Mouse (Mus musculus): ENCODE measurements around the gene Neurog2. TPM values are rescaled to one million over a fixed set of nuclear protein-coding genes. Genes with fewer than 3 reads are reported as not detected.

The Neurog2 gene
- polyA plus RNA-seq (2015; fragmentation: Nextera tagmentation; extraction: Ambion mirVana) = 122 and 153 TPM in 2 replicates

DNA sequence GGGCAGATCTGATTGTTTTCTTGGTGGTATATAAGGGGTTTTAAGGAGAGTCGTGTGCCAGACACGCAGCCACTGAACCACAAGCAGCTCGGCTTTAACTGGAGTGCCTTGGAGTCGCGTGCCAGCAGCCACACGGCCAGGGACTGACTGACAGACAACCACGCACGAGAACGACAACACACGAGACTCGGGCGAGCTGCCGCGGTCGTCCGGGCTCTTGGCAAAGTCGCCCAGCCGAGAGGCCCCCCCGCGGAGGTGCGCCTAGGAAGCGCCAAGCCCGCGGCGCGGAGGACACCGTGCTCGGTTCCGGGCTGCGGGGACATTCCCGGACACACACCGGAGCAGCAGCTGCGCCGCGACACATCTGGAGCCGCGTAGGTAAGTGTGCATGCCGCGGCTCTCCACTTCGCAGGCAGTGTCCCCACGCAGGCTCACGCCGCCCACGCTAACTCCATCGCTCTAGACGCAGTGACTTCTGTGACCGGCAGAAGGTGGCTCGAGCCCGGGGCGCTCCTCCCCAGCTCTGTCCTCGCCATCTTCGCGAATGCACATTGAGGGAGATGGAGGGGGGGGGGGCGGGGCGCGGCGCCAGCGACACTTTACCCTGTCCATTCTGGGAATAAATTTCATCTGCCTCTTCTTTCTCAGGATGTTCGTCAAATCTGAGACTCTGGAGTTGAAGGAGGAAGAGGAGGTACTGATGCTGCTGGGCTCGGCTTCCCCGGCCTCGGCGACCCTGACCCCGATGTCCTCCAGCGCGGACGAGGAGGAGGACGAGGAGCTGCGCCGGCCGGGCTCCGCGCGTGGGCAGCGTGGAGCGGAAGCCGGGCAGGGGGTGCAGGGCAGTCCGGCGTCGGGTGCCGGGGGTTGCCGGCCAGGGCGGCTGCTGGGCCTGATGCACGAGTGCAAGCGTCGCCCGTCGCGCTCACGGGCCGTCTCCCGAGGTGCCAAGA, at the start of gene Neurog2:
TSS of gene Neurog2 (plus strand) at position 56 of the 953 bp plus-strand sequence.
- Histone ChIP-seq H3K9me3 (replicated peaks) (no peaks in the 10 kb centered on the region), H3K9ac (peak within 1 kb of the TSS; percentile 92), H3K4me1 (peaks cover 50% of the 10 kb centered on the region), H3K27ac (peak within 1 kb of the TSS; percentile 98), H3K4me3 (peak within 1 kb of the TSS; percentile 52), H3K4me2 (peak within 1 kb of the TSS; percentile 65), H3K36me3 (ENCODE audit: poor library complexity, severe bottlenecking) (0 out of 2 replicates have a peak, but pooled peaks cover 4% of the 10 kb centered on the region), H3K27me3 (peaks cover 83% of the 10 kb centered on the region)
- peak; percentile 65 for ATAC-seq
- WGBS = under 1% methylated on average over 89 of the region's 92 CpGs

DNA sequence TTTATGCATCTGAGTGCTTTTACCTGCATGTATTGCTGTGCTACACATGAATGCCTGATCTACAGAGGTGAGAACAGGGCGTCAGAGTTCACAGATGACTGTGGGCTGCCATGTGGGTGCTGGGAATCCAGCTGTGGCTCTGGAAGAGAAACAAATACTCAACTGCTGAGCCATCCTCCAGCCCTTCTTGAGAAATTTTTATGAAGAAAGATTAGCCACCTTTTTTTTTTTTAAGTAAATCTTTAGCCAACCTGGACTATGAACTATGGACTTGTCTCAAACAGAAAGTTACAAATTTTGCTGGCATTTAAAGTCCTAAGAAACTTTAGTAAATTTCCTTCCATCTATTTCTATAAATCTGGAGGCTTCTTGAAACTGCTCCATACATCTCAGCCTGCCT, 35.8 kb upstream of the Neurog2 start:
- Histone ChIP-seq H3K9ac (no peak overlapping the region), H3K9me3 (replicated peaks) (no peaks in the 10 kb centered on the region), H3K4me3 (no peak overlapping the region), H3K36me3 (ENCODE audit: poor library complexity, severe bottlenecking) (peaks cover 31% of the 10 kb centered on the region), H3K27ac (no peak overlapping the region), H3K4me2 (no peak overlapping the region), H3K4me1 (no peaks in the 10 kb centered on the region), H3K27me3 (no peaks in the 10 kb centered on the region)
- no peak for ATAC-seq
- 83% methylated on average over 1 of the region's 1 CpGs for WGBS

DNA sequence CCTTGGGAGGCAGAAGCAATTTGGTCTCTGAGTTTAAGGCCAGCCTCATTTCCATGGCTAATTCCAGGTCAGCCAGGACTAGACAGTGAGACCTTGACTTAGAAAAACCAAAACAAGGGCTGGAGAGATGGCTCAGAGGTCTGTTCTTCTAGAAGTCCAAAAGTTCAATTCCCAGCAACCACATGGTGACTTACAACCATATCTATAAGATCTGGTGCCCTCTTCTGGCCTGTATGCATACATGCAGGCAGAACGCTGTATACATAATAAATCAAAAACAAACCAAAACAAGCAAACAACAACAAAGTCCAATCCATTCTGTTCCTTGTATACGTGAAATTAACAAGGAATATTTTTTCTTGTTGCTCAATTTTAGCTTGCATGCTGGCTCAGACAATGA, 24.8 kb upstream of the Neurog2 start:
- H3K9ac ChIP-seq = no peak overlapping the region
- no peak overlapping the region for H3K27ac ChIP-seq
- peaks cover 53% of the 10 kb centered on the region for H3K36me3 ChIP-seq (ENCODE audit: poor library complexity, severe bottlenecking)
- H3K9me3 ChIP-seq (replicated peaks) = no peaks in the 10 kb centered on the region
- no peaks in the 10 kb centered on the region for H3K27me3 ChIP-seq
- WGBS = 92% methylated on average over 2 of the region's 2 CpGs
- no peak overlapping the region for H3K4me2 ChIP-seq
- no peaks in the 10 kb centered on the region for H3K4me1 ChIP-seq
- no peak for ATAC-seq
- no peak overlapping the region for H3K4me3 ChIP-seq

DNA sequence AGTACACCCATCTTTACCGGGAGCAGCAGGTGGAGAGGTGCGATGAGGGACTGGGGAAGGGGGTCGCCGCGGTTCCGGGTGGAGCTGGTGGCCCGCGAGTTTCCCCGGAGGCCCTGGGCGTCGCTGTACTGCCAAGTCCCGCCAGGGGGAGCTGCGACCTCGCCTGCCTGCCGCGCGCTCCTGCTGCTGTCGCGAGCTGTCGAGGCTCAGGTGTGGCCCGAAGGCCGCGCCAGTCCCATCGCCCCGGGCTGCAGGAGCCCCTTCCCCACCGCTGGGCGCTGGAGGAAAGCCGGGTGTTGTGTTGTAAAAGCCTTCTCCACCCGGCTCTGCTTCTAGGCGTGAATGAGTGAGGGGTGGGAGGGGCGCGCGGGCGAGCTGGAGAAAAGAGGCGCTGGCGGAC, 7.6 kb upstream of the Neurog2 start:
- WGBS = 0% methylated on average over 36 of the region's 36 CpGs
- peaks cover 43% of the 10 kb centered on the region for H3K4me1 ChIP-seq
- no peaks in the 10 kb centered on the region for H3K9me3 ChIP-seq (replicated peaks)
- peak; percentile 93 for ATAC-seq
- H3K4me2 ChIP-seq = peak overlapping the region; percentile 59
- H3K27me3 ChIP-seq = peaks cover 59% of the 10 kb centered on the region
- H3K9ac ChIP-seq = peak overlapping the region; percentile 45; the same call in 1 of the 2 replicates
- peak overlapping the region; percentile 34 for H3K4me3 ChIP-seq
- peak overlapping the region; percentile 73 for H3K27ac ChIP-seq
- no peaks in the 10 kb centered on the region for H3K36me3 ChIP-seq (ENCODE audit: poor library complexity, severe bottlenecking)

DNA sequence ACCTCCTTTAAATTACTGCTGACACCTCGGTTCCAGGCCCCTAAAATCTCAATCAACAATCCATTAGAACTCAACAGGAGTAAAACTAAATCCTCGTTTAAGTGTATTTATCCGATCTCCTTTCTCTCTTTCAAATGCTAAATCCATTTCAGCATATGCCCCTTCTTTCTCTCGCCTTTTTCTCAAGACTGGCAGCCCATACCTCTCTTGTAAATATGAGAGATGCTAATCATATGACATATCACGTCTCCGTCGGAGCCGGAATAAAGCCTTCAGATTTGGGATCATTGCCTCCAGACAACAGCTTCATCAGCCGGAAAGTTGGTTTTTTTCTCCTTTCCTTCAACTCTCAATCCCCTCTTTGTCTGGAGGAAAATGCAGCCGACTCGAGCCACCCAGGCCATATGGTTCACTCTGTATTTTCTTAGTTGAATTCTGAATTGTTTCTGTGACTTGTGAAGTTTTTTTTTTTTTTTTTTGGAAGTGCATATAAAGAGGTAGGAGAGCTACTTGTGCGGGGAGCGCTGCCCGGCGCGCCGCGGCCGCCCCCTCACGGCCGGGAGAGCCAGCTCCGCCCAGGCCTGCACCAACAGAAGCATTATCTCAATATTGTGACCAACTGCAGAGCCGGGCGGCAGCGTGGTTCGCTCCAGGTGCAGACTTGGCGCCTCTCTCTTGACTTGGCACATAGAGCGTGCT, 7.1 kb upstream of the Neurog2 start:
- WGBS = 0% methylated on average over 28 of the region's 28 CpGs
- Histone ChIP-seq H3K4me2 (peak overlapping the region; percentile 59), H3K36me3 (ENCODE audit: poor library complexity, severe bottlenecking) (no peaks in the 10 kb centered on the region), H3K27ac (peak overlapping the region; percentile 73), H3K4me3 (peak overlapping the region; percentile 34), H3K9me3 (replicated peaks) (no peaks in the 10 kb centered on the region), H3K4me1 (peaks cover 47% of the 10 kb centered on the region), H3K27me3 (peaks cover 64% of the 10 kb centered on the region), H3K9ac (peak overlapping the region; percentile 45; the same call in 1 of the 2 replicates)
- ATAC-seq = peak; percentile 71

DNA sequence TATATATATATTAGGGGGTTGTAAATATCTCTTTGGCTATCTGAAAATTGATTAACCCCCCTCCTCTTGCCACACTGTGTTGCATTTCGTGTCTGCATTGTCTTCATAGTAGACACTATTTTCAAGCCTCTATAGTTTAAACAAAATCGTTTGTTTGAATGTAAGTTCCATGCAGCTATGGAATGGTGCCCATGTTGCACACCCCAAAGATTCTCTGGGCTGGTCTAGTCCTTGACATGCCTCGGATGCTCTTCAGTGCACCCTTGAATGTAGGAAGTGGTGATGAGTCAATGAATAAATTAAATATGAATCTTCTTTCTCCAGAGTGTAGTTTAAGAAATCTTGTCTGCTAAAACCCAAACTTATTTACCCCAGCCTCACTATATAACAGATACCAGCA, 6.4 kb upstream of the Neurog2 start:
- Histone ChIP-seq H3K4me1 (peaks cover 54% of the 10 kb centered on the region), H3K27me3 (peaks cover 69% of the 10 kb centered on the region)
- WGBS = 3% methylated on average over 3 of the region's 3 CpGs

DNA sequence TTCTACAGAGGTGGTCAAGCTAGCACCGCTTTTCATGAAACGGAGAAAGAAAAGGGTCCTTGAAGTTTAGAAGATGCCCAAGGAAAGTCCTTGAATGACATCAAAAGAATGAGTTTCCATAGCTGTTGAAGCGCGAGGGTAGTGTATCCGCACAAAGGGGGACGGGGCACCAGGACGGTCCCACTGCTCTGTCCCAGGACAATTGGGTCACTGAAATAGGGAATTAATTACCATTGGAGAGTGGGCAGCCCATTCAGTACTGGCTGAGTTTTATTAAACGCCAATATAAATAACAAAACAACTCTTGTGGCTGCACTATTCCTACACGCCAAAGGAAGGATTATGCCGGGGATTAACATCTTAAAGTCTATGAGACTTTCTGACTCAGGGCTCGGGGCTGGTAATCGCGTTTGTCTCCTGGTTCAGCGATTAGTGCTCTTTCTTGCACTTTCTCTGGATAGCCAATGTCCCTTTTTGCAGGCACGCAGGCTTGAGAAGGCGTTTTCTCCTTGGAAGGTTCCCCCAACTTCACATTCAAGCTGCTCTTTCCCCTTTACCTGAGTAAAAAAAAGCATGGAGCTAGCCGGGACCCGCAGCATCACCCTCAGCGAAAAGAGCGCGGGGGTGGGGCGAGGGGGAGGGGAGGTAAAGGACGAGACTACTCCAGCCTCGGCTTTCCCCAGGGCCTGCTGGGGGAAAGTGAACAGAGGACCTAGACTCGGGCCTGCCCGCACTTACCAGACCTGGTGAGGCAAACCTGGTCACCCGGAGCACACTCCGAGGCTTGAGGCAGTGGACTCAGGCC, 5.6 kb upstream of the Neurog2 start:
- Histone ChIP-seq H3K4me3 (peak overlapping the region; percentile 20), H3K9ac (peak overlapping the region; percentile 62), H3K27ac (peak overlapping the region; percentile 73), H3K4me2 (peak overlapping the region; percentile 53), H3K27me3 (peaks cover 75% of the 10 kb centered on the region), H3K9me3 (replicated peaks) (no peaks in the 10 kb centered on the region), H3K4me1 (peaks cover 62% of the 10 kb centered on the region), H3K36me3 (ENCODE audit: poor library complexity, severe bottlenecking) (no peaks in the 10 kb centered on the region)
- 0% methylated on average over 28 of the region's 28 CpGs for WGBS
- ATAC-seq = no peak

More for the DNA sequence above, 6.4 kb upstream of the Neurog2 start:
- no peaks in the 10 kb centered on the region for H3K36me3 ChIP-seq (ENCODE audit: poor library complexity, severe bottlenecking)
- peak overlapping the region; percentile 73 for H3K27ac ChIP-seq
- H3K4me2 ChIP-seq = peak overlapping the region; percentile 53
- no peak overlapping the region for H3K4me3 ChIP-seq
- no peak overlapping the region for H3K9ac ChIP-seq
- no peak for ATAC-seq
- H3K9me3 ChIP-seq (replicated peaks) = no peaks in the 10 kb centered on the region

DNA sequence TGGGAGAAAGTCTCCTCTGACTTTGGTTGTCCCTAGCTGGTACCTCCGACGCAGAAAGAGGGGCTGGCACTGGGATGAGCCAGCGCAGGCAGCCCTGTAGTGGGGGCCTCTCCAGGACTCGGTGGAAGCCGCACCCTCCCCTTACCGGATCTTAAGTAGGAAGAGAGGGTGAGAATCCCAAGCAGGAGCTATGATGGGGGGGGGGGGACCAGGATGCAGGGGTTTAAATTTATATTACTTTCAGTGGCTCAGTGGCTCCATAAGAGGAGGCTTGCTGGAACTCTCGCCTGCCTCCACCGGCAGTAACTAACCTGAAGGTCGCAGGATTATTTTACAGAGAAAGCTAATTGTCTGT, 5.0 kb upstream of the Neurog2 start:
- 6% methylated on average over 9 of the region's 9 CpGs for WGBS
- Histone ChIP-seq H3K4me3 (peak overlapping the region; percentile 20), H3K27ac (peak overlapping the region; percentile 73), H3K4me1 (peaks cover 65% of the 10 kb centered on the region), H3K4me2 (peak overlapping the region; percentile 53), H3K36me3 (ENCODE audit: poor library complexity, severe bottlenecking) (no peaks in the 10 kb centered on the region), H3K9ac (peak overlapping the region; percentile 62), H3K27me3 (peaks cover 75% of the 10 kb centered on the region), H3K9me3 (replicated peaks) (no peaks in the 10 kb centered on the region)
- no peak for ATAC-seq

DNA sequence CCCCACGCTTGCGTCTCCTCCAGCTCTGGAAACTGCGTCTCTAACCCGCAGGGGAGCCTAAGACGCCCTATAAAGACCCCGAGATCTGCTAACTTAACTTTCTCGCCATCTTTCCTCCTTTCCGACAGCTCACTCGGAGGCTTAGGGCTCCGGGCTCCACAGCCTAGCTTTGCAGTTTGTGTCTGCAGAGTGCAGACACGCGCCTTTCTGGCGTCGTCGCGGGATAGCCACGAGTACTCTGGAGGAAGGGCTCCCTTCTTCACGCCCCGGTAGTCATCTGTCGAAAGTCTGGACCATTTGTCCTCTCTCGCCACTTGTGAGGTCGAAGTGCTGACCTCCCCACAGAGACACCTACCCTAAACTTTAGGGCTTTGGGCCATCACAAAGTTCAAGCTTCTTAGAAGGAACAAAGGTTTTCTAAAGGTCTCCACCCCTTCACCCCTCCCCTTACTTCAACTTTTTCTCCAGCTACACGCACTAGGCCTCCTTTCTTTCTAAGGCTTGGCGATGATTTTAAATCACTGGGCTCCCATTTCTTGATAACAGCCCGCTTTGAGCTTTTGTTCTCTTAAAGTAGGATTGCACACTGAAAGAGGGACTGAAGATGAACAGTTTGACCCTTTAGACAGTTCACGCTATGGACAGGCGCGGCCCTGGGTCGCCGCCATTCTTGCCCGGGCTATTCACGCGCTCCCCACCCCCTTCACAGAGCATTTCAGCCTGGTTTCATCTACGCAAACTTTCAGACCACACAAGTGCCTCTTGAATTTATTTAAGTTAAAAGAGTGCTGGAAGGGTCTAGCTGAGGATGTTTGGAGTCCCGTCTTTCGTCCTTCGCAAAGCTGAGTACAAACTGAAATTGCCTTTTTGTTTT, 4.4 kb upstream of the Neurog2 start:
- H3K27ac ChIP-seq = peak overlapping the region; percentile 73
- H3K9me3 ChIP-seq (replicated peaks) = no peaks in the 10 kb centered on the region
- H3K36me3 ChIP-seq (ENCODE audit: poor library complexity, severe bottlenecking) = no peaks in the 10 kb centered on the region
- H3K9ac ChIP-seq = peak overlapping the region; percentile 62
- ATAC-seq = no peak
- peaks cover 65% of the 10 kb centered on the region for H3K4me1 ChIP-seq
- WGBS = 5% methylated on average over 37 of the region's 37 CpGs
- peak overlapping the region; percentile 53 for H3K4me2 ChIP-seq
- peaks cover 77% of the 10 kb centered on the region for H3K27me3 ChIP-seq
- H3K4me3 ChIP-seq = peak overlapping the region; percentile 20

DNA sequence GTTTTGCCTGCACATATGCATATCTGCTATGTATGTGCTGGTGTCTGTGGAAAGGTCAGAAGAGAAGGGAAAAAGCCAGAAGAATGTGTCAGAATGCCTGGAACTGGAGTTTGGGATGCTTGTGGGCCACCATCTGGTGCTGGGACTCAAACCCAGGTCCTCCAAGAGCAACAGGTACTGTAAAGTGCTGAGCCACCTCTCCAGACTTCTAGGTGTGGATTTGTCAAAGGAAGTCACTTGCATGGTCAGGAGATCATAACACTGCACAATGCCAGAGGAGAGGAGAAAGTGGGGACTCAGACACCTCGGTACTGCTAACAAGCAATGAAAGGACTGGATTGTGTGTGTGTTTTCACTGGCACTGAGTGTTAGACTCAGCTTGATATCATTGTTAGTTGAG, 2.7 kb upstream of the Neurog2 start:
- Histone ChIP-seq H3K9ac (no peak overlapping the region), H3K4me1 (peaks cover 68% of the 10 kb centered on the region), H3K27ac (no peak overlapping the region), H3K9me3 (replicated peaks) (no peaks in the 10 kb centered on the region), H3K27me3 (peaks cover 85% of the 10 kb centered on the region), H3K4me3 (no peak overlapping the region), H3K36me3 (ENCODE audit: poor library complexity, severe bottlenecking) (0 out of 2 replicates have a peak, but pooled peaks cover 4% of the 10 kb centered on the region), H3K4me2 (no peak overlapping the region)
- no peak for ATAC-seq
- 11% methylated on average over 1 of the region's 1 CpGs for WGBS

Measured in forebrain, embryonic 13.5 days (tissue).